Mouse (Mus musculus) G1E (cell line): ENCODE data around the gene Slc51a. TPM values are rescaled to one million over a fixed set of nuclear protein-coding genes. Genes with fewer than 3 reads are reported as not detected.
"Not testable (repeated sequence)": the region's sequence is repeated elsewhere in the genome, so short reads cannot be mapped to it uniquely, and the experiment has no call there.

Source experiments
- ATAC-seq: 2 replicates; pipeline ENCODE4 v1.8.0; 2016; ENCODE audit warnings: mild to moderate bottlenecking; ENCODE audit not compliant: insufficient number of reproducible peaks, poor library complexity, low FRiP score, severe bottlenecking; ENCODE audit errors: extremely low read depth
- DNase-seq: peaks from one replicate; pipeline ENCODE4 v3.0.0; 2012; ENCODE audit warnings: low spot score
- H3K27me3 ChIP-seq: 2 replicates; pipeline ENCODE4 v1.6.1; 2012; ENCODE audit warnings: mild to moderate bottlenecking, low read length, inconsistent platforms; ENCODE audit not compliant: insufficient read depth
- H3K36me3 ChIP-seq: replicated peaks from 2 replicates; pipeline ENCODE3; 2012; ENCODE audit warnings: mild to moderate bottlenecking, inconsistent platforms
- H3K4me1 ChIP-seq: 2 replicates; pipeline ENCODE4 v1.6.1; 2012; ENCODE audit warnings: low read depth, low read length, inconsistent platforms, mixed read lengths; ENCODE audit not compliant: insufficient read depth
- H3K4me3 ChIP-seq: 2 replicates; pipeline ENCODE4 v1.5.1; 2012; ENCODE audit warnings: low read depth, mild to moderate bottlenecking, inconsistent platforms, low read length, moderate library complexity, mixed read lengths
- H3K9me3 ChIP-seq: replicated peaks from 2 replicates; pipeline ENCODE4 v1.6.1; 2012; ENCODE audit warnings: inconsistent platforms
- CTCF ChIP-seq: IDR thresholded peaks from 2 replicates; pipeline ENCODE4 v1.5.1; 2012; ENCODE audit warnings: low read depth, low read length, inconsistent platforms, mixed read lengths
- GATA1 ChIP-seq: IDR thresholded peaks from 2 replicates; pipeline ENCODE4 v1.6.1; 2012; ENCODE audit warnings: borderline replicate concordance, low read length, inconsistent platforms, mixed read lengths
- GATA2 ChIP-seq: IDR thresholded peaks from 2 replicates; pipeline ENCODE4 v1.6.1; 2012; ENCODE audit warnings: low read depth, low read length, inconsistent platforms, borderline replicate concordance
- POLR2AphosphoS5 ChIP-seq: IDR thresholded peaks from 2 replicates; pipeline ENCODE4 v1.6.1; 2012; ENCODE audit warnings: low read depth, low read length, inconsistent platforms; ENCODE audit not compliant: insufficient replicate concordance
- TAL1 ChIP-seq: conservative IDR thresholded peaks from 2 replicates; pipeline ENCODE4 v1.6.1; 2012; ENCODE audit warnings: low read depth, low read length, inconsistent platforms, mixed read lengths
- polyA plus RNA-seq: library from polyadenylated mRNA; stranded (reverse); fragments of >175 nt; gene quantifications from 2 replicates; pipeline ENCODE4 v1.2.3, GENCODE M21; 2012
- total RNA-seq, 2 experiments: library from RNA; stranded (forward) in 1 of 2; stranded (reverse) in 1 of 2; fragments of 200-1000 nt in 1 of 2; fragments of >200 nt in 1 of 2; fragmentation: Nextera tagmentation in 1 of 2; gene quantifications; 2 replicates each; pipeline ENCODE4 v1.2.3; 2014 to 2017

Gene Slc51a
- total and polyA plus RNA-seq, 3 experiments: 2.0 TPM; not detected in 2

DNA sequence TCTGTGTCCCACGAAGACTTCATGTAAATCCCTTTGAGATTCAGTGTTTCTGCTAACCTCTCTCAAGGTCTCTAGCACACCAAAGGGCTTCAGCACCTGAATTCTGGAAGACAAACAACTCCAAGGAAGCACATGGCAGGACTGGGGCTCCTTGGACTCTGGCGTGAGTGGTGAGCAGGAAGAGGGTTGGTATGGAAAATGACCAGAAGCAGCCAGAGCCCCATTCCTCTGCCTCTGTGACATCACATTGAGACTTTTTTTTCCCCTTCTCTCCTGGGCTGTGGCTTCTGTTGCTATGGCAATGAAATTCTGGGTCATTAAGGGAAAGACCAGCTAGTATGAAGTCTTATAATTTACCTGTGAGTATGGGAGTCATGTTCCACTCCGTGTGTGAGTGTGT is 8.3 kb upstream of the Slc51a start, which contains the start of gene Zdhhc19:
TSS of gene Zdhhc19 (plus strand) at position 301 of the 400 bp plus-strand sequence.
- H3K36me3 ChIP-seq: no peaks in the 10 kb centered on the region
- H3K4me1 ChIP-seq: peaks cover 20% of the 10 kb centered on the region
- ATAC-seq (no peak), DNase-seq (no peak)
- H3K9me3 ChIP-seq: no peaks in the 10 kb centered on the region
- peaks cover 8% of the 10 kb centered on the region; the same call in 1 of the 2 replicates for H3K27me3 ChIP-seq
- no peak for TF ChIP-seq GATA1
- no peak for TF ChIP-seq CTCF
- no peak for TF ChIP-seq TAL1
- TF ChIP-seq GATA2: no peak
- TF ChIP-seq POLR2AphosphoS5: no peak
- no peak within 1 kb of the TSS for H3K4me3 ChIP-seq

- not testable (repeated sequence) for H3K36me3 ChIP-seq, H3K4me3 ChIP-seq, H3K27me3 ChIP-seq, DNase-seq, ATAC-seq, H3K9me3 ChIP-seq
- H3K4me1 ChIP-seq: peaks cover 11% of the 10 kb centered on the region
These were observed 6.7 kb upstream of the Slc51a start for GRCm38 (mm10) chr16:32494371-32494770.

DNA sequence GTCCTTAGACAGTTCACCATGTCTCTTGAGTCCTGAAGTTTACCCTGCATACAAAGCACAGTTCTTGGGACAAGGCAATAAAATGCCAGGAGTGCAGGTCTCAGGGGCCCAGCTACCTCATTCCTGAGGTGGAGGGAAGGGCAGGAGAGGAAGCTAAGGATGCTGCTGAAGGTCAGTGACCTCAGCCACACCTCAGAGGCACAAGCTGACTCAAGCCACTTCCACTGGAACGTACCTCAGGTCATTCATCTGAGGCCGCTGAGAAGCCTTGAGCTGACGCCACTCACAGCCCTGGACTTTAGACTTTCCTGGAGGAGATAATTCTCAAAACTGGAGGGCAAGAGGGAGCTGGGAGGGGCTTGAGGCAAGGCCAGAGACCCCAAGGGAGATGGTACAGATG is 1.3 kb upstream of the Slc51a start:
- H3K9me3 ChIP-seq: peaks cover 12% of the 10 kb centered on the region
- H3K4me3 ChIP-seq: no peak overlapping the region
- no peak for DNase-seq
- no peak for TF ChIP-seq GATA2
- TF ChIP-seq CTCF: no peak
- no peak for TF ChIP-seq POLR2AphosphoS5
- TF ChIP-seq TAL1: no peak
- no peak for TF ChIP-seq GATA1
- ATAC-seq: no peak
- H3K36me3 ChIP-seq: no peaks in the 10 kb centered on the region
- H3K4me1 ChIP-seq: peaks cover 38% of the 10 kb centered on the region
- H3K27me3 ChIP-seq: peaks cover 4% of the 10 kb centered on the region; the same call in 1 of the 2 replicates

GRCm38 (mm10) chr16:32486046-32486445 is 1.6 kb downstream of the Slc51a start:
- Histone ChIP-seq H3K4me1 (peaks cover 44% of the 10 kb centered on the region), H3K9me3 (peaks cover 12% of the 10 kb centered on the region), H3K27me3 (peaks cover 6% of the 10 kb centered on the region; the same call in 1 of the 2 replicates), H3K36me3 (no peaks in the 10 kb centered on the region), H3K4me3 (no peak overlapping the region)
- ATAC-seq (no peak), DNase-seq (no peak)
- no peak for TF ChIP-seq POLR2AphosphoS5
- no peak for TF ChIP-seq GATA2
- no peak for TF ChIP-seq CTCF
- no peak for TF ChIP-seq TAL1
- TF ChIP-seq GATA1: no peak

- H3K36me3 ChIP-seq: no peaks in the 10 kb centered on the region
- TF ChIP-seq CTCF (no peak), POLR2AphosphoS5 (no peak)
- H3K27me3 ChIP-seq: peaks cover 6% of the 10 kb centered on the region; the same call in 1 of the 2 replicates
- peaks cover 44% of the 10 kb centered on the region for H3K4me1 ChIP-seq
- H3K9me3 ChIP-seq: peaks cover 12% of the 10 kb centered on the region
- DNase-seq (no peak), ATAC-seq (no peak)
- no peak overlapping the region for H3K4me3 ChIP-seq
These were observed 2.5 kb downstream of the Slc51a start for GRCm38 (mm10) chr16:32485209-32485608.

DNA sequence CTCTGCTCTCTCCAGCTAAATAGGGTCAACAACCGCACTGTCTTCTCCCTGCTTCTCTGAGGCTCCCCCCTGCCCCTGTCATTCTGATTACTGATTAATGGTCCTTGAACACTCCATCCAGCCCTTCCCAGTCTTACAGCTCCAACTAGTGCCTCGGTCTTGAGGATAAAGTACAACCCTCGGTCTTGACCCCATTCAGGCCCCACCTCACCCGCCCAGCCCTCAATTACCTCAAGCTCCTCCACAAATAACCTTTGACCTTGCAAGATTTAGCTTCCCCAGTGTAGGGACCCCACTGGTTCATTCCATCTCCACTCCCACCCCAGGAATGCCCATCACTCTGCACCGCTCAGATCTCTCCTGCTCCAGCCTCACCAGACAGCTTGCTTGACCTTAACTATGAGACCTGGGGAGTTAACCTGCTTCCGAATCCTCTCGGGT is 3.2 kb downstream of the Slc51a start:
- DNase-seq: no peak
- Histone ChIP-seq H3K36me3 (no peaks in the 10 kb centered on the region), H3K9me3 (peaks cover 12% of the 10 kb centered on the region), H3K27me3 (peaks cover 6% of the 10 kb centered on the region; the same call in 1 of the 2 replicates), H3K4me3 (no peak overlapping the region), H3K4me1 (peaks cover 44% of the 10 kb centered on the region)
- no peak for ATAC-seq
- TF ChIP-seq TAL1: no peak
- no peak for TF ChIP-seq GATA1
- TF ChIP-seq GATA2: no peak
- TF ChIP-seq CTCF: no peak
- TF ChIP-seq POLR2AphosphoS5: no peak

DNA sequence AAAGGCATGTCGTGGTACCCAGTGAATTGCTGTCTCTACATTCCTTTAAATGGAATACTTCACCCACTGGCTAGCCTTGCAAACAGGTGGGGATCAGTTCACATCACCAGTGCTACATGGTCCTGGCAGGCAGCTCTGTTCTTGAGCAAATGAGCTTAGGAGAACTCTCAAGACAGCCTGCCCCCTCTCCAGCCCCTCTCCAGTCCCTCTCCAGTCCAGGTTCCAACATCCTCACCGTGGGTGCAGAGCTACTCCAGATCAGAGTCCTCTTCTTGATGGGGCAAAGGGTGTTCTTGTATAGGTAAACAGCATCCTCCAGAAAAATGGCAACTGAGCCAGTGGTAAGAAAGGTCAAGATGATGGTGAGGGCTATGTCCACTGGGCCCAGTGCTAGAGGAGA is 8.3 kb downstream of the Slc51a start:
- Histone ChIP-seq H3K4me3 (no peak overlapping the region), H3K27me3 (peaks cover 2% of the 10 kb centered on the region; the same call in 1 of the 2 replicates), H3K4me1 (peaks cover 10% of the 10 kb centered on the region), H3K36me3 (peaks cover 14% of the 10 kb centered on the region), H3K9me3 (no peaks in the 10 kb centered on the region)
- ATAC-seq (no peak), DNase-seq (no peak)
- TF ChIP-seq GATA2 (no peak), POLR2AphosphoS5 (no peak), CTCF (no peak), GATA1 (no peak), TAL1 (no peak)
